Mouse (Mus musculus): ENCODE results near the gene Ascl1. TPM values are rescaled to one million over a fixed set of nuclear protein-coding genes. Genes with fewer than 3 reads are reported as not detected.
A peak's percentile ranks its signal among the peaks of the same experiment; 100 is the strongest.

Ascl1 gene
- polyA plus RNA-seq, 1 experiment from 2014 or later: 0.44 TPM

- no peaks in the 10 kb centered on the region for H3K4me1 ChIP-seq (ENCODE audit: insufficient read depth, low read depth, low read length)
- ATAC-seq (no peak), DNase-seq (ENCODE audit: low spot score) (no peak)
- H3K27ac ChIP-seq (ENCODE audit: low read length): no peak overlapping the region
- H3K9me3 ChIP-seq (ENCODE audit: low read length): no peaks in the 10 kb centered on the region
- no peak overlapping the region for H3K4me3 ChIP-seq (ENCODE audit: low read depth, low read length)
- no peaks in the 10 kb centered on the region for H3K27me3 ChIP-seq (replicated peaks; ENCODE audit: insufficient read depth, low read length)
- no peak for TF ChIP-seq EP300 (IDR thresholded peaks at IDR 0.05)
- no peak for TF ChIP-seq CTCF (IDR thresholded peaks at IDR 0.05)
- H3K36me3 ChIP-seq (ENCODE audit: insufficient read depth, low read length): no peaks in the 10 kb centered on the region
- no peak overlapping the region for H3K9ac ChIP-seq (replicated peaks; ENCODE audit: low read depth)
- no peak overlapping the region for H3K4me2 ChIP-seq (replicated peaks; ENCODE audit: low read depth, low read length)
- WGBS: 64% methylated on average over 4 of the region's 4 CpGs
Measured at GRCm38 (mm10) chr10:87508581-87508980, 15.1 kb upstream of the Ascl1 start.

GRCm38 (mm10) chr10:87503946-87504345 is 10.5 kb upstream of the Ascl1 start:
- no peak overlapping the region for H3K4me3 ChIP-seq (ENCODE audit: low read depth, low read length)
- no peaks in the 10 kb centered on the region for H3K9me3 ChIP-seq (ENCODE audit: low read length)
- no peak overlapping the region for H3K27ac ChIP-seq (ENCODE audit: low read length)
- H3K4me1 ChIP-seq (ENCODE audit: insufficient read depth, low read depth, low read length): no peaks in the 10 kb centered on the region
- TF ChIP-seq EP300 (IDR thresholded peaks at IDR 0.05) (no peak), CTCF (IDR thresholded peaks at IDR 0.05) (peak; percentile 84)
- H3K36me3 ChIP-seq (ENCODE audit: insufficient read depth, low read length): no peaks in the 10 kb centered on the region
- no peak overlapping the region for H3K4me2 ChIP-seq (replicated peaks; ENCODE audit: low read depth, low read length)
- under 1% methylated on average over 10 of the region's 10 CpGs for WGBS
- no peak overlapping the region for H3K9ac ChIP-seq (replicated peaks; ENCODE audit: low read depth)
- peak; percentile 64 for DNase-seq (ENCODE audit: low spot score)
- ATAC-seq: no peak
- H3K27me3 ChIP-seq (replicated peaks; ENCODE audit: insufficient read depth, low read length): peaks cover 5% of the 10 kb centered on the region; the same call in 1 of the 2 replicates

GRCm38 (mm10) chr10:87502283-87502682 is 8.8 kb upstream of the Ascl1 start:
- H3K4me1 ChIP-seq (ENCODE audit: insufficient read depth, low read depth, low read length): no peaks in the 10 kb centered on the region
- ATAC-seq: no peak
- no peaks in the 10 kb centered on the region for H3K36me3 ChIP-seq (ENCODE audit: insufficient read depth, low read length)
- DNase-seq (ENCODE audit: low spot score): no peak
- H3K27me3 ChIP-seq (replicated peaks; ENCODE audit: insufficient read depth, low read length): peaks cover 5% of the 10 kb centered on the region; the same call in 1 of the 2 replicates
- no peak overlapping the region for H3K4me2 ChIP-seq (replicated peaks; ENCODE audit: low read depth, low read length)
- WGBS: 19% methylated on average over 5 of the region's 5 CpGs
- H3K4me3 ChIP-seq (ENCODE audit: low read depth, low read length): no peak overlapping the region
- no peak overlapping the region for H3K27ac ChIP-seq (ENCODE audit: low read length)
- TF ChIP-seq EP300 (IDR thresholded peaks at IDR 0.05) (no peak), CTCF (IDR thresholded peaks at IDR 0.05) (peak; percentile 32; the same call in 1 of the 2 replicates)
- no peaks in the 10 kb centered on the region for H3K9me3 ChIP-seq (ENCODE audit: low read length)
- H3K9ac ChIP-seq (replicated peaks; ENCODE audit: low read depth): no peak overlapping the region

DNA sequence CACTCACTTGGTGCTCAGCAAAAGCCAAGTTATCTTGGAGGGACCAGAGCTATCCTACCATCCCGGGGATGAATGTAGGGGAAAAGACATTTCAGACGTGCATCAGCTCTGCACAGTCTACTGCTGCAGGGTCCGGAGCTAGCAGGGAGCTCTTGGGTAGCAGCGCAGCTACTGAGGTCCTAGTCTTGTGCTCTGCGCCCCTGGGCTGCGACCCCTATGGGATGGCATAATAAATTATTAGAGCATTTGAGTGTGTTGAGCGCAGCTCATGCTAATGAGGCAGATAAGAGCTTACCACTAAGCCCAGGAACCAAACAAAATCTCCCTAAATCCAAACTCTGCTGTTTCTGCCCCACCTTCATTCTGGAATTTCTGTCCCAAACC is 8.2 kb upstream of the Ascl1 start:
- H3K4me1 ChIP-seq (ENCODE audit: insufficient read depth, low read depth, low read length): no peaks in the 10 kb centered on the region
- H3K27ac ChIP-seq (ENCODE audit: low read length): no peak overlapping the region
- ATAC-seq: no peak
- H3K9me3 ChIP-seq (ENCODE audit: low read length): no peaks in the 10 kb centered on the region
- WGBS: 21% methylated on average over 7 of the region's 7 CpGs
- TF ChIP-seq CTCF (IDR thresholded peaks at IDR 0.05) (no peak), EP300 (IDR thresholded peaks at IDR 0.05) (no peak)
- H3K36me3 ChIP-seq (ENCODE audit: insufficient read depth, low read length): no peaks in the 10 kb centered on the region
- no peak overlapping the region for H3K9ac ChIP-seq (replicated peaks; ENCODE audit: low read depth)
- H3K4me3 ChIP-seq (ENCODE audit: low read depth, low read length): no peak overlapping the region
- H3K4me2 ChIP-seq (replicated peaks; ENCODE audit: low read depth, low read length): no peak overlapping the region
- no peak for DNase-seq (ENCODE audit: low spot score)
- peaks cover 5% of the 10 kb centered on the region; the same call in 1 of the 2 replicates for H3K27me3 ChIP-seq (replicated peaks; ENCODE audit: insufficient read depth, low read length)

DNA sequence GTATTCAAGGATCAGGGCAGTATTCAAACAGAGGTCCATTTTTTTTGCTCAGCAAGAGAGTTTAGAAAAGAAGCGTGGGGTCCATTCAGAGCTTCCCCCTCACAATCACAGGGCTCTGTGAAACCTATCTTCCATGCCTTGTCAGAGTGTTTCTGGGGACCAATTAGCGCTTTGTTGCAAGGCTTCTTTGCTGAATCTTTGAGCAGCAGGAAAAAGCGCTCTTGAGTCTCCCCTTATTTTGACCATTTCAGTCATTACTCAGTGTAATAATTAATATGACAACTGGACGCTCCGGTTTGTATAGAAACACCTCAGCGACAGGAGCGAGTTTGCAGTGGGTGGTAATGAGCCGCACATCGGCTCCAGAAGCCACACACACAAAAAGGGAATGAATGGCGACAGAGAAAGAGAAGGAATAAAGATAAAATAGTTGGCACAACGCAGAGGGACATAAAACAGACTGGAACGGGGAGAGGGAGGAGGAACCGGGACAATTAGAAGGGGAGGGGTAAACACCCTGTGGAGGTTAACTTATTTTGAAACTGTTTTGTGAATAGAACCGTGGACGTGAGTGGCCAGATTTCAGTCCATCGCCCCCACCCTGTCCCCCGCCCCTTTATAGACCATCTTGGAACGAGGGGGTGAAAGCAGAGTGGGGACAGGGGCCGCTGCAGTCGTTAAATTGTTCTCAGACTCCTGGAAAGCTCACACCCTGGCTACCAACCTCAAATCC is 7.6 kb upstream of the Ascl1 start:
- no peaks in the 10 kb centered on the region for H3K9me3 ChIP-seq (ENCODE audit: low read length)
- H3K4me1 ChIP-seq (ENCODE audit: insufficient read depth, low read depth, low read length): no peaks in the 10 kb centered on the region
- H3K4me2 ChIP-seq (replicated peaks; ENCODE audit: low read depth, low read length): no peak overlapping the region
- ATAC-seq (no peak), DNase-seq (ENCODE audit: low spot score) (no peak)
- H3K27ac ChIP-seq (ENCODE audit: low read length): no peak overlapping the region
- no peak overlapping the region for H3K4me3 ChIP-seq (ENCODE audit: low read depth, low read length)
- H3K9ac ChIP-seq (replicated peaks; ENCODE audit: low read depth): no peak overlapping the region
- peaks cover 5% of the 10 kb centered on the region; the same call in 1 of the 2 replicates for H3K27me3 ChIP-seq (replicated peaks; ENCODE audit: insufficient read depth, low read length)
- TF ChIP-seq CTCF (IDR thresholded peaks at IDR 0.05): no peak
- TF ChIP-seq EP300 (IDR thresholded peaks at IDR 0.05): no peak
- H3K36me3 ChIP-seq (ENCODE audit: insufficient read depth, low read length): no peaks in the 10 kb centered on the region
- WGBS: 21% methylated on average over 20 of the region's 20 CpGs

- Histone ChIP-seq H3K9me3 (ENCODE audit: low read length) (no peaks in the 10 kb centered on the region), H3K4me1 (ENCODE audit: insufficient read depth, low read depth, low read length) (no peaks in the 10 kb centered on the region; the same call in 1 of the 2 replicates), H3K4me2 (replicated peaks; ENCODE audit: low read depth, low read length) (no peak overlapping the region), H3K36me3 (ENCODE audit: insufficient read depth, low read length) (no peaks in the 10 kb centered on the region), H3K27ac (ENCODE audit: low read length) (no peak overlapping the region), H3K27me3 (replicated peaks; ENCODE audit: insufficient read depth, low read length) (peaks cover 41% of the 10 kb centered on the region), H3K9ac (replicated peaks; ENCODE audit: low read depth) (no peak overlapping the region), H3K4me3 (ENCODE audit: low read depth, low read length) (no peak overlapping the region)
- ATAC-seq (no peak), DNase-seq (ENCODE audit: low spot score) (no peak)
- 74% methylated on average over 2 of the region's 2 CpGs for WGBS
- no peak for TF ChIP-seq CTCF (IDR thresholded peaks at IDR 0.05)
- no peak for TF ChIP-seq EP300 (IDR thresholded peaks at IDR 0.05)
Measured at GRCm38 (mm10) chr10:87497056-87497455, 3.6 kb upstream of the Ascl1 start.
